Comparison of ENCODE assay signal across 24 mouse cellular contexts in genomic region chr6:148564146-148564545, GRCm38 (mm10).
DNase-seq lines count a peak whose midpoint lies in the region; ATAC-seq lines count a peak whose summit lies in the region.
"Had no signal": no experiment of that assay in that cellular context is flagged by ENCODE, and none has a peak within 500 bp of the region (broad histone marks: within the 10 kb centered on the region; RNA-seq: fewer than 3 reads in every experiment).

No protein-coding gene starts in this region.

- 8% methylated on average over 2 of the region's 2 CpGs for WGBS in forebrain, embryonic 16.5 days
- 72% methylated on average over 2 of the region's 2 CpGs for WGBS in forebrain, embryonic 10.5 days
- WGBS in hindbrain, embryonic 14.5 days = 21% methylated on average over 2 of the region's 2 CpGs
- 18% methylated on average over 2 of the region's 2 CpGs for WGBS in midbrain, embryonic 13.5 days
- WGBS in neural tube, embryonic 15.5 days = 25% methylated on average over 2 of the region's 2 CpGs

- 0 out of 2 replicates have a peak, but pooled peaks have one; percentile 18 for ATAC-seq in forebrain, embryonic 16.5 days
- peak; percentile 48; the same call in 1 of the 2 replicates for ATAC-seq in hindbrain, embryonic 14.5 days (ENCODE audit: low FRiP score)
- ATAC-seq in midbrain, embryonic 13.5 days = peak; percentile 66; the same call in 1 of the 2 replicates
- no peak for ATAC-seq in neural tube, embryonic 15.5 days (ENCODE audit: low FRiP score)
- ATAC-seq: CD4-positive, CD25-positive, alpha-beta regulatory T cell, adult 4 months had no signal

- no peaks in the 10 kb centered on the region for H3K9me3 ChIP-seq in forebrain, embryonic 16.5 days (ENCODE audit: control insufficient read depth, low read length)
- H3K9me3 ChIP-seq in forebrain, embryonic 10.5 days = no peaks in the 10 kb centered on the region
- H3K9me3 ChIP-seq in hindbrain, embryonic 14.5 days (ENCODE audit: control insufficient read depth, low read length) = no peaks in the 10 kb centered on the region
- H3K9me3 ChIP-seq in midbrain, embryonic 13.5 days = no peaks in the 10 kb centered on the region
- H3K9me3 ChIP-seq in neural tube, embryonic 15.5 days (replicated peaks) = no peaks in the 10 kb centered on the region
- H3K9me3 ChIP-seq: embryonic facial prominence, embryonic 13.5 days; heart, embryonic 13.5 days; liver, embryonic 13.5 days; neural tube, embryonic 12.5 days had no signal

- H3K27ac ChIP-seq in forebrain, embryonic 16.5 days (ENCODE audit: low read length) = no peak overlapping the region
- no peak overlapping the region for H3K27ac ChIP-seq in forebrain, embryonic 10.5 days
- no peak overlapping the region for H3K27ac ChIP-seq in hindbrain, embryonic 14.5 days
- no peak overlapping the region for H3K27ac ChIP-seq in midbrain, embryonic 13.5 days
- no peak overlapping the region for H3K27ac ChIP-seq in neural tube, embryonic 15.5 days (replicated peaks)
- H3K27ac ChIP-seq: embryonic facial prominence, embryonic 13.5 days; heart, embryonic 13.5 days; left cerebral cortex, adult 2 months; liver, embryonic 13.5 days; neural tube, embryonic 12.5 days had no signal

- no peak overlapping the region for H3K4me2 ChIP-seq in forebrain, embryonic 16.5 days (ENCODE audit: low read length)
- H3K4me2 ChIP-seq in hindbrain, embryonic 14.5 days (replicated peaks) = no peak overlapping the region
- no peak overlapping the region for H3K4me2 ChIP-seq in midbrain, embryonic 13.5 days (replicated peaks)
- no peak overlapping the region for H3K4me2 ChIP-seq in neural tube, embryonic 15.5 days
- H3K4me2 ChIP-seq: embryonic facial prominence, embryonic 13.5 days; heart, embryonic 13.5 days; liver, embryonic 13.5 days; lung, embryonic 14.5 days; neural tube, embryonic 12.5 days had no signal

- no peak overlapping the region for H3K4me3 ChIP-seq in forebrain, embryonic 16.5 days (replicated peaks; ENCODE audit: low read length)
- H3K4me3 ChIP-seq in forebrain, embryonic 10.5 days = no peak overlapping the region
- H3K4me3 ChIP-seq in hindbrain, embryonic 14.5 days (replicated peaks; ENCODE audit: low read length) = no peak overlapping the region
- no peak overlapping the region for H3K4me3 ChIP-seq in midbrain, embryonic 13.5 days (replicated peaks)
- no peak overlapping the region for H3K4me3 ChIP-seq in neural tube, embryonic 15.5 days (replicated peaks)
- H3K4me3 ChIP-seq: embryonic facial prominence, embryonic 13.5 days; erythroblast, embryonic 14.5 days; heart, embryonic 13.5 days; left cerebral cortex, adult 2 months; liver, embryonic 13.5 days; neural tube, embryonic 12.5 days had no signal

- no peak for DNase-seq in forebrain, embryonic 10.5 days (ENCODE audit: extremely low spot score, low spot score)
- DNase-seq in ZHBTc4 (ENCODE audit: low read depth, low spot score) = peak; percentile 11
- DNase-seq in hindbrain, embryonic 14.5 days (ENCODE audit: low spot score) = no peak
- no peak for DNase-seq in cerebellum, postnatal 25 days
- DNase-seq: adrenal gland, postnatal 25 days; cerebellum, postnatal 14 days; gastrocnemius, postnatal 14 days; heart, adult 18-20 months; heart, postnatal 14 days; kidney, adult 18-20 months; kidney, postnatal 4 days; layer of hippocampus, adult 9-11 months; liver, embryonic 13.5 days; lung, embryonic 14.5 days; retina, postnatal 1 day had no signal

- H3K4me1 ChIP-seq in forebrain, embryonic 16.5 days (replicated peaks; ENCODE audit: control insufficient read depth, insufficient read depth, low read length) = peaks cover 4% of the 10 kb centered on the region; the same call in 1 of the 2 replicates
- H3K4me1 ChIP-seq in forebrain, embryonic 10.5 days = peaks cover 9% of the 10 kb centered on the region
- H3K4me1 ChIP-seq in hindbrain, embryonic 14.5 days (replicated peaks; ENCODE audit: control insufficient read depth, insufficient read depth, low read length) = peaks cover 4% of the 10 kb centered on the region; the same call in 1 of the 2 replicates
- peaks cover 10% of the 10 kb centered on the region for H3K4me1 ChIP-seq in midbrain, embryonic 13.5 days (replicated peaks)
- no peaks in the 10 kb centered on the region for H3K4me1 ChIP-seq in neural tube, embryonic 15.5 days
- H3K4me1 ChIP-seq: embryonic facial prominence, embryonic 13.5 days; liver, embryonic 13.5 days; neural tube, embryonic 12.5 days had no signal

- no peaks in the 10 kb centered on the region for H3K36me3 ChIP-seq in forebrain, embryonic 16.5 days (ENCODE audit: control insufficient read depth, insufficient read depth)
- no peaks in the 10 kb centered on the region for H3K36me3 ChIP-seq in forebrain, embryonic 10.5 days (replicated peaks)
- H3K36me3 ChIP-seq in hindbrain, embryonic 14.5 days (replicated peaks; ENCODE audit: control insufficient read depth, insufficient read depth) = no peaks in the 10 kb centered on the region
- no peaks in the 10 kb centered on the region for H3K36me3 ChIP-seq in midbrain, embryonic 13.5 days
- no peaks in the 10 kb centered on the region for H3K36me3 ChIP-seq in neural tube, embryonic 15.5 days
- H3K36me3 ChIP-seq: embryonic facial prominence, embryonic 13.5 days; heart, embryonic 13.5 days; liver, embryonic 13.5 days; neural tube, embryonic 12.5 days had no signal

- no peak overlapping the region for H3K9ac ChIP-seq in forebrain, embryonic 16.5 days (replicated peaks; ENCODE audit: low read depth, low read length)
- H3K9ac ChIP-seq in hindbrain, embryonic 14.5 days = no peak overlapping the region
- no peak overlapping the region for H3K9ac ChIP-seq in midbrain, embryonic 13.5 days (replicated peaks)
- no peak overlapping the region for H3K9ac ChIP-seq in neural tube, embryonic 15.5 days (replicated peaks)
- H3K9ac ChIP-seq: embryonic facial prominence, embryonic 13.5 days; heart, embryonic 13.5 days; liver, embryonic 13.5 days; lung, embryonic 14.5 days; neural tube, embryonic 12.5 days had no signal

- no peaks in the 10 kb centered on the region for H3K27me3 ChIP-seq in forebrain, embryonic 16.5 days (replicated peaks; ENCODE audit: control insufficient read depth, insufficient read depth, low read length)
- no peaks in the 10 kb centered on the region for H3K27me3 ChIP-seq in forebrain, embryonic 10.5 days (ENCODE audit: poor library complexity, severe bottlenecking)
- no peaks in the 10 kb centered on the region for H3K27me3 ChIP-seq in hindbrain, embryonic 14.5 days (ENCODE audit: control insufficient read depth, insufficient read depth, low read length)
- no peaks in the 10 kb centered on the region for H3K27me3 ChIP-seq in midbrain, embryonic 13.5 days
- no peaks in the 10 kb centered on the region for H3K27me3 ChIP-seq in neural tube, embryonic 15.5 days (replicated peaks)
- H3K27me3 ChIP-seq: embryonic facial prominence, embryonic 13.5 days; heart, embryonic 13.5 days; liver, embryonic 13.5 days; neural tube, embryonic 12.5 days had no signal
